Mouse (Mus musculus) olfactory bulb, adult 2 months (tissue): ENCODE results near the gene Ttc16.

ENCODE experiments used
- CTCF ChIP-seq: fragments of 200-500 bp; IDR thresholded peaks from 2 replicates; pipeline ENCODE4 v1.5.1; 2012; ENCODE audit warnings: low read depth, mild to moderate bottlenecking, low read length, moderate library complexity; ENCODE audit not compliant: insufficient read depth
- POLR2A ChIP-seq: fragments of 200-500 bp; IDR thresholded peaks from 2 replicates; pipeline ENCODE4 v1.6.1; 2012; ENCODE audit warnings: mild to moderate bottlenecking, low read depth, low read length, moderate library complexity; ENCODE audit not compliant: insufficient read depth

DNA sequence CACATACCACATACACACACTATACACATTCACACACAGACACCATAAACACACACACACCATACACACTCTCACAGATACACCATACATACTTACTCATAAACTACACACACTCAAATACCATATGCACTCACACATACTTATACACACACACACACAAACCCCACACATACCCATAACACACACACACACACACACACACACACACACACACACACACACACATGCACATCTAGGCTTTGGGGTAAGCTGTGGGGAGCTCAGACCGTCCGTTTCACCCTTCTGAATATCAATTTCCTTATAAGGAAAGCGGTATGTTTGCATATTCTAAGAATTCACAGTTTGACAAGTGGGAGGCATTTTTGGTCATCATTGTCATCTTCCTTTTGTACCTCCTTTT lies 52.9 kb downstream of the Ttc16 start:
- no peak for TF ChIP-seq CTCF
- TF ChIP-seq POLR2A = no peak
